In the genomic region with DNA sequence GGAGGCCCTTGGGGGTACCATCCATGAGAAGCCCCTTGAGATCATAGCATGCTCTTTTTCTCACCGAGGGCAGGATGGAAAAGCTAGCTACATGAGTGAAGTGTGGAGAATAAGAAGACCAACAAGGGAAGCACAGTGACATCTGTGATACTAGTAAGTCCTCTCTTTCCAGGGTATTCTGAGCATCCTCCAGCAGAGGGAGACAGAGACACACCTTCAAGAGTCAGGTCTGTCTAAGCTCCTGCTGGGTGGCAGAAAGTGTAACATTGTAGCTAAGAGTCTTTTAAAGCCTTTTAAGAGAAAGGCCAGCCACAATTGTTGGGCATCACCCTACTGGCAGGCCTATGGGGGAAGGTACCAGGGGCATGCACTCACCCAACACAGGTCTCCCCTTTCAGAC, we compare ENCODE assay signal across 9 mouse cellular contexts. TPM values are rescaled to one million over a fixed set of nuclear protein-coding genes. Genes with fewer than 3 reads are reported as not detected.
DNase-seq lines count a peak whose midpoint lies in the region.
"Had no signal": no experiment of that assay in that cellular context is flagged by ENCODE, and none has a peak within 500 bp of the region (broad histone marks: within the 10 kb centered on the region; RNA-seq: fewer than 3 reads in every experiment).

No protein-coding gene starts in this region.

- 31% methylated on average over 1 of the region's 1 CpGs for WGBS in large intestine, adult 2 months

- intact Hi-C loops in left cerebral cortex, postnatal 14 days (cut with DNase I) = loop anchor here (10.0 kb wide), 1 partner anchor 422 kb away; no protein-coding TSS in a partner anchor

- no peaks in the 10 kb centered on the region for H3K27me3 ChIP-seq in splenic B cell, adult 2 months (ENCODE audit: control insufficient read depth, insufficient read depth, low read length, poor library complexity, severe bottlenecking)
- H3K27me3 ChIP-seq: hindbrain, embryonic 15.5 days had no signal

- DNase-seq in adrenal gland, postnatal 14 days = peak; percentile 70
- no peak for DNase-seq in adrenal gland, adult 18-20 months (ENCODE audit: low spot score in 2 of 2)
- DNase-seq in left cerebral cortex, postnatal 14 days (ENCODE audit: low spot score in 2 of 2) = peak; percentile 12 to 16
- DNase-seq in left cerebral cortex, adult 8-10 months (ENCODE audit: low spot score in 2 of 2) = no peak
- peak; percentile 39 for DNase-seq in c-Kit-positive CD71-positive TER-119-negative erythroid progenitor cells, embryonic 14.5 days (ENCODE audit: low read depth)
- DNase-seq in large intestine, adult 2 months (ENCODE audit: low read depth, low spot score) = peak; percentile 19
- DNase-seq in splenic B cell, adult 2 months (ENCODE audit: low read depth, low spot score) = peak; percentile 82
- DNase-seq in ovary, postnatal 36 days (ENCODE audit: low spot score) = no peak

- no peaks in the 10 kb centered on the region for H3K36me3 ChIP-seq in splenic B cell, adult 2 months (ENCODE audit: control insufficient read depth, insufficient read depth, low read length, poor library complexity, severe bottlenecking)
- H3K36me3 ChIP-seq: hindbrain, embryonic 15.5 days had no signal

RNA-seq across cellular contexts. Expression of gene Crlf2, which starts 43.8 kb away (rescaled TPM):
- 22.9 and 27.6 TPM in 2 replicates for total RNA-seq in adrenal gland, postnatal 14 days (2021)
- total RNA-seq in adrenal gland, adult 18-20 months (2021) = 10 to 100 TPM; 36.6 to 38.6 TPM
- 10 to 100 TPM; 34.8 to 43.3 TPM for total RNA-seq in left cerebral cortex, postnatal 14 days (2021)
- total RNA-seq in left cerebral cortex, adult 8-10 months (2022) = 10 to 100 TPM; 25.7 to 41.4 (median 34.9) TPM
- polyA plus RNA-seq in large intestine, adult 2 months (2012; rRNA removed) = 14.5 and 16.9 TPM in 2 replicates

Comparison
In these comparisons a context has a peak if more than half of its experiments do, and no peak if none do; other contexts are left out.
1. DNase-seq: peak in adrenal gland, postnatal 14 days (single experiment), left cerebral cortex, postnatal 14 days (2 of 2), c-Kit-positive CD71-positive TER-119-negative erythroid progenitor cells, embryonic 14.5 days (single experiment), large intestine, adult 2 months (single experiment) and splenic B cell, adult 2 months (single experiment); none in adrenal gland, adult 18-20 months (0 of 2), left cerebral cortex, adult 8-10 months (0 of 2) and ovary, postnatal 36 days (single experiment).